Mouse (Mus musculus): Measurements from ENCODE around the gene Rdm1.

The Rdm1 gene

GRCm38 (mm10) chr11:101681968-101682367 is 55.0 kb downstream of the Rdm1 start:
- DNase-seq, result no peak

DNA sequence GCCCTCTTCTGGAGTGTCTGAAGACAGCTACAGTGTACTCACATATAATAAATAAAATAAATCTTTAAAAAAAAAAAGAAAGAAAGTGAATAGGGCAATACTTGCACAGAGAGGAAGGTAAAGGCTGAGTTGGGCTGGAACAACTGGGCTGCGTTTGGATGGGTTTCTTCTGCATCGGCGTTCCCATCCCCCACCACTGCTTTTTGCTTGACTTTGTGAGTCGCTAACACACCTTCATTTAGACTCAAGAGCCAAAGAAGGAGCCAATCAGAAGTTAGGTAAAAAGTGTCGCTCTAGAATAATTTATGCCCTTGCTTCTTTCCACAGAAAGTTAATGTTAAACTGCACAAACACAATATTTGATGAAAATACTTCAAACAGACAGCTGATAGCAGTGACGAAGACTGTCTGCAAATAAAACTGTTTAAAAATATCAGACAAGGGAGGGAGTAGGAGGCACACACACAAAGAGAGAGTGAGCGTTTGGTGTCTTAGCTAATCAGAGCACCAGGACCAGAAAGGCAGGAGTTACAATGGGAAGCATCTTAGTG is 55.5 kb downstream of the Rdm1 start:
- DNase-seq, result no peak
